Mouse (Mus musculus) embryonic facial prominence, embryonic 15.5 days (tissue): Measurements from ENCODE around the gene Olfr1303. TPM values are rescaled to one million over a fixed set of nuclear protein-coding genes. Genes with fewer than 3 reads are reported as not detected.

ENCODE experiments used
- ATAC-seq: fragments of 200-750 bp; cut with Nextera tagmentation; 2 replicates; pipeline ENCODE4 v1.8.0; 2017; ENCODE audit warnings: low read depth, moderate TSS enrichment; ENCODE audit not compliant: insufficient number of reproducible peaks, low FRiP score, low TSS enrichment
- H3K27ac ChIP-seq: fragments of 300-500 bp; sonication (generic); replicated peaks from 2 replicates; pipeline ENCODE4 v1.5.1; 2015; ENCODE audit warnings: mild to moderate bottlenecking, inconsistent platforms
- H3K27me3 ChIP-seq: fragments of 300-500 bp; sonication (generic); 2 replicates; pipeline ENCODE4 v1.6.1; 2015; ENCODE audit warnings: inconsistent platforms
- H3K36me3 ChIP-seq: fragments of 300-500 bp; sonication (generic); 2 replicates; pipeline ENCODE4 v1.6.1; 2015; ENCODE audit warnings: mild to moderate bottlenecking, inconsistent platforms
- H3K4me1 ChIP-seq: fragments of 300-500 bp; sonication (generic); 2 replicates; pipeline ENCODE4 v1.6.1; 2015; ENCODE audit warnings: inconsistent platforms
- H3K4me2 ChIP-seq: fragments of 300-500 bp; sonication (generic); replicated peaks from 2 replicates; pipeline ENCODE4 v1.6.1; 2015; ENCODE audit warnings: mild to moderate bottlenecking, inconsistent platforms
- H3K4me3 ChIP-seq: fragments of 300-500 bp; sonication (generic); replicated peaks from 2 replicates; pipeline ENCODE4 v1.5.1; 2015; ENCODE audit warnings: mild to moderate bottlenecking, inconsistent platforms
- H3K9ac ChIP-seq: fragments of 300-500 bp; sonication (generic); 2 replicates; pipeline ENCODE4 v1.6.1; 2015; ENCODE audit warnings: inconsistent platforms
- H3K9me3 ChIP-seq: fragments of 300-500 bp; sonication (generic); replicated peaks from 2 replicates; pipeline ENCODE4 v1.6.1; 2016; ENCODE audit warnings: inconsistent platforms
- WGBS: fragments of 180-500 bp; shearing (Covaris S2); methylation state at CpG from one replicate; pipeline ENCODE4 v1.1.7; 2015; 5-methylcytosine and 5-hydroxymethylcytosine counted together
- polyA plus RNA-seq: library from polyadenylated mRNA; unstranded; fragments of >200 nt; fragmentation: Nextera tagmentation; extraction: Ambion mirVana; gene quantifications from 2 replicates; pipeline ENCODE4 v1.2.1, GENCODE M21; 2015

Olfr1303 gene
- not detected in 2 replicates for polyA plus RNA-seq

DNA sequence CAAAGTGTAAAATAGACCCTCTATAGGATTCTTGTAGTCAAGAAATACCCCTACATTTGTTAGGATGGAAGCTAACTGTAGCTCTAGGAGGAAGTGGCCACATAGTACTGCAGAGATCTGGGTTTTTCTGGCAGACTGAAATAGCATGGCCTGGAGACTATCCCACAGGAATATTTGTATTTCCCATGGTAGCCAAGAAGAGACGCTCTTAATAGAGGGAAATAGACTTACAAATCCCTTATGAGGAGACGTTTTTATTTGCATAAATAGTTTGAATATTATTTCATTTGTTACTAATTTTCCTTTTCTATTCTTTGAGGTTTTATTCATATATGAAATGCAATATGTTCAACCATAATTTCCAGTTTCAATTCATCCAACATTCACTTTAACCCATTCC is at the start of gene Olfr1303:
Gene Olfr1303 (minus strand): TSS at position 101 of the 400 bp plus-strand sequence.
- Histone ChIP-seq H3K9ac (no peak within 1 kb of the TSS), H3K4me1 (no peaks in the 10 kb centered on the region), H3K4me3 (no peak within 1 kb of the TSS), H3K4me2 (no peak within 1 kb of the TSS), H3K36me3 (no peaks in the 10 kb centered on the region), H3K27me3 (no peaks in the 10 kb centered on the region), H3K9me3 (no peaks in the 10 kb centered on the region), H3K27ac (no peak within 1 kb of the TSS)
- no peak for ATAC-seq
- WGBS = 81% methylated on average over 2 of the region's 2 CpGs

DNA sequence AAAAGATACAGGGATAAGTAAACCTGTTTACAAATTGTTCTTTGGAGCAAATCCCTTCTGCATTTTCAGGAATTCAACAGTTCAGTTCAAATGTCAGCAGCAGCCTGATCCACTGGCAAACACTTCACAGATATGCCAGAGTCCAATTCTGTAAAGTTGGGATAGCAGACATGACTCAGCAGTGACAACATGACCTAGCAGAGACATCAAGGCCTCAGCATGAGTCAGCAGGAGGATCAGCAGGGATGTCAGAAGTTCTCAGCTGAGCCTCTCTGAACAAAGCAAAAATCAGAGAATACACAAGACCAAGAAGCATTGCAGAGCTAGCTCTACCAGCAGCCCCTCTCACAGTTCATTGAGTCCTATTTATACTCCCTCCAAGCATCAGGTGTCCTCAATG is 7.2 kb downstream of the Olfr1303 start:
- Histone ChIP-seq H3K27me3 (no peaks in the 10 kb centered on the region), H3K9me3 (no peaks in the 10 kb centered on the region), H3K9ac (no peak overlapping the region), H3K27ac (no peak overlapping the region), H3K36me3 (no peaks in the 10 kb centered on the region), H3K4me2 (no peak overlapping the region), H3K4me3 (no peak overlapping the region), H3K4me1 (no peaks in the 10 kb centered on the region)
- no peak for ATAC-seq

DNA sequence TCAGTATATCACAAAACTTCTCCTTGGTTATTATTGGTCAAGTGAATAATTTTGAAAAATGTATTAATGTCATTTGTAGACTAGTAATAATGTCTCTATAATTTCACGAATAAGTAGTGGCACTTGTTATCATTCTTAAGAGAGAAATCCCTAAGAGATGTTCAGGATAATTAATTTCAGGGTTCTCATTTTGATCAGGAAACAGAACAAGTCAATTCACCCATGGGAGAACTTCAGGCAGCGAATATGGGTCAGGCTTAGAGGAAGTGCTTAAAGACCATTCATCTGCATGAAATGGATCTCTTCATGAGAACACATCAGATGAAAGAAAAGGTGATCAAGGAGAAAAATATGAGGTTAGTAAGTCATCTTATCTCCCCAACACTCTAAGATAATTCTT is 43.0 kb downstream of the Olfr1303 start, which contains the start of gene Olfr1302:
Gene Olfr1302 (plus strand): TSS at position 301 of the 400 bp plus-strand sequence.
- H3K27ac ChIP-seq = no peak within 1 kb of the TSS
- H3K4me2 ChIP-seq = no peak within 1 kb of the TSS
- H3K4me1 ChIP-seq = no peaks in the 10 kb centered on the region
- no peak for ATAC-seq
- H3K9me3 ChIP-seq = no peaks in the 10 kb centered on the region
- WGBS = 74% methylated on average over 2 of the region's 2 CpGs
- H3K9ac ChIP-seq = no peak within 1 kb of the TSS
- no peak within 1 kb of the TSS for H3K4me3 ChIP-seq
- no peaks in the 10 kb centered on the region for H3K27me3 ChIP-seq
- H3K36me3 ChIP-seq = no peaks in the 10 kb centered on the region

Other genes with a start within 250 kb of the Olfr1303 start
- gene Olfr1297, start 193.8 kb downstream of the Olfr1303 start, polyA plus RNA-seq = 0.12 TPM in 1 of 2 replicates, not detected in the other
- gene Olfr1298, start 171.1 kb downstream of the Olfr1303 start, polyA plus RNA-seq = not detected in 2 replicates
- not detected in 2 replicates for gene Olfr1299, start 158.9 kb downstream of the Olfr1303 start, polyA plus RNA-seq
- not detected in 2 replicates for gene Olfr1301, start 69.3 kb downstream of the Olfr1303 start, polyA plus RNA-seq
- not detected in 2 replicates for gene Olfr1302, start 42.9 kb downstream of the Olfr1303 start, polyA plus RNA-seq
- not detected in 2 replicates for gene Olfr1305, start 56.8 kb upstream of the Olfr1303 start, polyA plus RNA-seq
- not detected in 2 replicates for gene Olfr1306, start 95.9 kb upstream of the Olfr1303 start, polyA plus RNA-seq
- not detected in 2 replicates for gene Olfr1307, start 129.1 kb upstream of the Olfr1303 start, polyA plus RNA-seq
- gene Olfr1308, start 144.6 kb upstream of the Olfr1303 start, polyA plus RNA-seq = not detected in 2 replicates
- not detected in 2 replicates for gene Olfr1309, start 169.9 kb upstream of the Olfr1303 start, polyA plus RNA-seq
- not detected in 2 replicates for gene Olfr1310, start 192.4 kb upstream of the Olfr1303 start, polyA plus RNA-seq
- gene Olfr1311, start 204.1 kb upstream of the Olfr1303 start, polyA plus RNA-seq = not detected in 2 replicates
- not detected in 2 replicates for gene Olfr1312, start 229.9 kb upstream of the Olfr1303 start, polyA plus RNA-seq